Mouse (Mus musculus): ENCODE measurements around the gene Aspg. TPM values are rescaled to one million over a fixed set of nuclear protein-coding genes. Genes with fewer than 3 reads are reported as not detected.

The Aspg gene
- polyA plus RNA-seq, 1 experiment from 2014 or later: not detected

Other genes starting within 250 kb of the Aspg start
- gene Ppp1r13b, start 198.6 kb upstream of the Aspg start, polyA plus RNA-seq (2018): 8.2 to 13.1 TPM (median 11.1 TPM) in 3 replicates
- 292 to 513 TPM (median 455 TPM) in 3 replicates for gene Atp5mpl, start 139.7 kb upstream of the Aspg start, polyA plus RNA-seq (2018)
- gene Tdrd9, start 135.1 kb upstream of the Aspg start, polyA plus RNA-seq (2018): not detected in 3 replicates
- not detected in 3 replicates for gene Rd3l, start 125.4 kb upstream of the Aspg start, polyA plus RNA-seq (2018)
- not detected in 3 replicates for gene Kif26a, start 39.5 kb downstream of the Aspg start, polyA plus RNA-seq (2018)